Mouse (Mus musculus): ENCODE data around the gene Mlx. TPM values are rescaled to one million over a fixed set of nuclear protein-coding genes. Genes with fewer than 3 reads are reported as not detected.

The Mlx gene
- polyA plus RNA-seq (2012): 16.7 and 22.4 TPM in 2 replicates

GRCm38 (mm10) chr11:101086756-101087681 is at the start of gene Mlx:
Gene Mlx (plus strand): TSS chr11:101087277.
- TF ChIP-seq GATA1 (IDR thresholded peaks at IDR 0.05; ENCODE audit: low read length): no peak

GRCm38 (mm10) chr11:101037795-101038194 is 49.3 kb upstream of the Mlx start:
- no peak for TF ChIP-seq GATA1 (IDR thresholded peaks at IDR 0.05; ENCODE audit: low read length)

- no peak for TF ChIP-seq GATA1 (IDR thresholded peaks at IDR 0.05; ENCODE audit: low read length)
These were observed 41.3 kb upstream of the Mlx start for GRCm38 (mm10) chr11:101045826-101046225.

GRCm38 (mm10) chr11:101046440-101046839 is 40.6 kb upstream of the Mlx start:
- TF ChIP-seq GATA1 (IDR thresholded peaks at IDR 0.05; ENCODE audit: low read length): no peak

GRCm38 (mm10) chr11:101047502-101047901 is 39.6 kb upstream of the Mlx start:
- no peak for TF ChIP-seq GATA1 (IDR thresholded peaks at IDR 0.05; ENCODE audit: low read length)

GRCm38 (mm10) chr11:101050359-101050758 is 36.7 kb upstream of the Mlx start:
- TF ChIP-seq GATA1 (IDR thresholded peaks at IDR 0.05; ENCODE audit: low read length): no peak

- no peak for TF ChIP-seq GATA1 (IDR thresholded peaks at IDR 0.05; ENCODE audit: low read length)
These were observed 36.0 kb upstream of the Mlx start for GRCm38 (mm10) chr11:101051051-101051493.

GRCm38 (mm10) chr11:101051617-101052016 is 35.5 kb upstream of the Mlx start:
- no peak for TF ChIP-seq GATA1 (IDR thresholded peaks at IDR 0.05; ENCODE audit: low read length)

- no peak for TF ChIP-seq GATA1 (IDR thresholded peaks at IDR 0.05; ENCODE audit: low read length)
These were observed 34.2 kb upstream of the Mlx start for GRCm38 (mm10) chr11:101052751-101053473.

- no peak for TF ChIP-seq GATA1 (IDR thresholded peaks at IDR 0.05; ENCODE audit: low read length)
These were observed 33.1 kb upstream of the Mlx start for GRCm38 (mm10) chr11:101053974-101054373.

- no peak for TF ChIP-seq GATA1 (IDR thresholded peaks at IDR 0.05; ENCODE audit: low read length)
These were observed 31.7 kb upstream of the Mlx start for GRCm38 (mm10) chr11:101055418-101055817.

- no peak for TF ChIP-seq GATA1 (IDR thresholded peaks at IDR 0.05; ENCODE audit: low read length)
These were observed 30.2 kb upstream of the Mlx start for GRCm38 (mm10) chr11:101056885-101057284.

- no peak for TF ChIP-seq GATA1 (IDR thresholded peaks at IDR 0.05; ENCODE audit: low read length)
These were observed 29.2 kb upstream of the Mlx start for GRCm38 (mm10) chr11:101057860-101058259.

- no peak for TF ChIP-seq GATA1 (IDR thresholded peaks at IDR 0.05; ENCODE audit: low read length)
These were observed 28.4 kb upstream of the Mlx start for GRCm38 (mm10) chr11:101058726-101059125.

GRCm38 (mm10) chr11:101059473-101059872 is 27.6 kb upstream of the Mlx start:
- TF ChIP-seq GATA1 (IDR thresholded peaks at IDR 0.05; ENCODE audit: low read length): no peak

GRCm38 (mm10) chr11:101060126-101060525 is 27.0 kb upstream of the Mlx start:
- TF ChIP-seq GATA1 (IDR thresholded peaks at IDR 0.05; ENCODE audit: low read length): no peak
